In genomic region chr3:92565418-92565817, GRCm38 (mm10) we compare ENCODE assay signal across 24 mouse cellular contexts. TPM values are rescaled to one million over a fixed set of nuclear protein-coding genes. Genes with fewer than 3 reads are reported as not detected.
DNase-seq lines count a peak whose midpoint lies in the region; ATAC-seq and TF ChIP-seq lines count a peak whose summit lies in the region.
"Had no signal": no experiment of that assay in that cellular context is flagged by ENCODE, and none has a peak within 500 bp of the region (broad histone marks: within the 10 kb centered on the region; RNA-seq: fewer than 3 reads in every experiment).

No protein-coding gene starts in this region.

- ATAC-seq in kidney, postnatal 0 days (replicated peaks; ENCODE audit: low FRiP score, low read depth) = no peak
- ATAC-seq in stomach, postnatal 0 days (ENCODE audit: low FRiP score, low TSS enrichment) = no peak
- ATAC-seq: forebrain, embryonic 14.5 days had no signal

- no peaks in the 10 kb centered on the region for H3K36me3 ChIP-seq in kidney, postnatal 0 days (ENCODE audit: insufficient read depth, low read length)
- H3K36me3 ChIP-seq in E14TG2a.4 (ENCODE audit: insufficient read depth, low read length) = no peaks in the 10 kb centered on the region
- no peaks in the 10 kb centered on the region for H3K36me3 ChIP-seq in stomach, postnatal 0 days (ENCODE audit: control insufficient read depth, insufficient read depth, low read length)
- H3K36me3 ChIP-seq: hindbrain, embryonic 15.5 days; lung, embryonic 15.5 days; midbrain, embryonic 12.5 days; neural tube, embryonic 15.5 days; stomach, embryonic 15.5 days had no signal

- no peaks in the 10 kb centered on the region for H3K4me1 ChIP-seq in kidney, postnatal 0 days (replicated peaks; ENCODE audit: insufficient read depth, low read length)
- no peaks in the 10 kb centered on the region for H3K4me1 ChIP-seq in E14TG2a.4 (replicated peaks; ENCODE audit: low read depth, low read length)
- H3K4me1 ChIP-seq in stomach, postnatal 0 days (replicated peaks; ENCODE audit: control insufficient read depth, insufficient read depth) = no peaks in the 10 kb centered on the region
- H3K4me1 ChIP-seq: hindbrain, embryonic 15.5 days; lung, embryonic 15.5 days; midbrain, embryonic 12.5 days; neural tube, embryonic 15.5 days; stomach, embryonic 15.5 days had no signal

- H3K4me3 ChIP-seq in kidney, postnatal 0 days (replicated peaks; ENCODE audit: low read depth, low read length) = no peak overlapping the region
- H3K4me3 ChIP-seq in E14TG2a.4 (replicated peaks; ENCODE audit: low read length) = no peak overlapping the region
- H3K4me3 ChIP-seq in stomach, postnatal 0 days (ENCODE audit: low read depth, low read length) = no peak overlapping the region
- H3K4me3 ChIP-seq: erythroblast, embryonic 14.5 days; hindbrain, embryonic 15.5 days; lung, embryonic 15.5 days; midbrain, embryonic 12.5 days; neural tube, embryonic 15.5 days; stomach, embryonic 15.5 days had no signal

- H3K27me3 ChIP-seq in kidney, postnatal 0 days (ENCODE audit: insufficient read depth, low read length) = no peaks in the 10 kb centered on the region
- H3K27me3 ChIP-seq in E14TG2a.4 (ENCODE audit: insufficient read depth, low read length) = no peaks in the 10 kb centered on the region
- H3K27me3 ChIP-seq in stomach, postnatal 0 days (ENCODE audit: control insufficient read depth, insufficient read depth, low read length) = no peaks in the 10 kb centered on the region
- H3K27me3 ChIP-seq: hindbrain, embryonic 15.5 days; lung, embryonic 15.5 days; midbrain, embryonic 12.5 days; neural tube, embryonic 15.5 days; stomach, embryonic 15.5 days had no signal

- no peak for TF ChIP-seq EP300 in stomach, postnatal 0 days (optimal IDR thresholded peaks at IDR 0.05)

- peak; percentile 14 for DNase-seq in kidney, postnatal 0 days (ENCODE audit: low spot score)
- DNase-seq in kidney, adult 18-20 months = no peak
- peak; percentile 20 for DNase-seq in lung, postnatal 36 days
- DNase-seq in lung, adult 18-20 months = no peak
- DNase-seq in stomach, postnatal 0 days (ENCODE audit: low spot score) = no peak
- DNase-seq in cerebellum, adult 9-10 months = no peak
- DNase-seq: cerebellum, adult 9-11 months; gastrocnemius, postnatal 14 days; heart, adult 18-20 months; heart, postnatal 4 days had no signal

- H3K9ac ChIP-seq in kidney, postnatal 0 days (ENCODE audit: low read depth, low read length) = no peak overlapping the region
- no peak overlapping the region for H3K9ac ChIP-seq in stomach, postnatal 0 days (ENCODE audit: low read length)
- H3K9ac ChIP-seq: hindbrain, embryonic 15.5 days; lung, embryonic 15.5 days; midbrain, embryonic 12.5 days; neural tube, embryonic 15.5 days; stomach, embryonic 15.5 days had no signal

- no peak overlapping the region for H3K4me2 ChIP-seq in kidney, postnatal 0 days (ENCODE audit: low read length)
- H3K4me2 ChIP-seq in stomach, postnatal 0 days (replicated peaks; ENCODE audit: low read depth) = no peak overlapping the region
- H3K4me2 ChIP-seq: hindbrain, embryonic 15.5 days; lung, embryonic 15.5 days; midbrain, embryonic 12.5 days; neural tube, embryonic 15.5 days; stomach, embryonic 15.5 days had no signal

- TF ChIP-seq CTCF in kidney, postnatal 0 days (IDR thresholded peaks at IDR 0.05; ENCODE audit: low read depth) = peak; percentile 63
- 0 out of 2 replicates have a peak, but pooled peaks have one; percentile 8 for TF ChIP-seq CTCF in E14TG2a.4 (conservative IDR thresholded peaks at IDR 0.05; ENCODE audit: low read length)
- TF ChIP-seq CTCF in stomach, postnatal 0 days (IDR thresholded peaks at IDR 0.05; ENCODE audit: low read depth) = peak; percentile 63

- H3K9me3 ChIP-seq in kidney, postnatal 0 days (replicated peaks; ENCODE audit: low read length) = no peaks in the 10 kb centered on the region
- H3K9me3 ChIP-seq in E14TG2a.4 (ENCODE audit: low read length) = no peaks in the 10 kb centered on the region
- H3K9me3 ChIP-seq in stomach, postnatal 0 days (ENCODE audit: control insufficient read depth, low read length) = no peaks in the 10 kb centered on the region
- H3K9me3 ChIP-seq: hindbrain, embryonic 15.5 days; lung, embryonic 15.5 days; midbrain, embryonic 12.5 days; neural tube, embryonic 15.5 days; stomach, embryonic 15.5 days had no signal

- H3K27ac ChIP-seq in kidney, postnatal 0 days = no peak overlapping the region
- H3K27ac ChIP-seq in stomach, postnatal 0 days (replicated peaks) = no peak overlapping the region
- H3K27ac ChIP-seq: hindbrain, embryonic 15.5 days; lung, embryonic 15.5 days; midbrain, embryonic 12.5 days; neural tube, embryonic 15.5 days; stomach, embryonic 15.5 days had no signal

RNA-seq across cellular contexts. Expression of gene Ivl, which starts 8.1 kb away (rescaled TPM):
- 0.97 and 1.4 TPM in 2 replicates for polyA plus RNA-seq in kidney, postnatal 0 days (2015; fragmentation: Nextera tagmentation; extraction: Ambion mirVana)
- 16.6 and 21.1 TPM in 2 replicates for polyA plus RNA-seq in stomach, postnatal 0 days (2015; fragmentation: Nextera tagmentation; extraction: Ambion mirVana)
- polyA plus RNA-seq: cortical plate, adult 2 months; erythroblast, embryonic 14.5 days; forebrain, embryonic 14.5 days; heart, embryonic 14.5 days; hindbrain, embryonic 15.5 days; large intestine, adult 2 months; lung, embryonic 15.5 days; midbrain, embryonic 12.5 days; neural tube, embryonic 15.5 days had no signal

RNA-seq across cellular contexts. Expression of gene Smcp, which starts 23.4 kb away (rescaled TPM):
- not detected in 2 replicates for polyA plus RNA-seq in kidney, postnatal 0 days (2015; fragmentation: Nextera tagmentation; extraction: Ambion mirVana)
- not detected in 2 replicates for polyA plus RNA-seq in stomach, postnatal 0 days (2015; fragmentation: Nextera tagmentation; extraction: Ambion mirVana)
- polyA plus RNA-seq: cortical plate, adult 2 months; embryonic facial prominence, embryonic 11.5 days; erythroblast, embryonic 14.5 days; forebrain, embryonic 14.5 days; heart, embryonic 14.5 days; hindbrain, embryonic 15.5 days; large intestine, adult 2 months; limb, embryonic 14.5 days; lung, embryonic 15.5 days; midbrain, embryonic 12.5 days; neural tube, embryonic 15.5 days had no signal

RNA-seq across cellular contexts. Expression of gene 2310046K23Rik, which starts 31.1 kb away (rescaled TPM):
- not detected in 2 replicates for polyA plus RNA-seq in kidney, postnatal 0 days (2015; fragmentation: Nextera tagmentation; extraction: Ambion mirVana)
- polyA plus RNA-seq in stomach, postnatal 0 days (2015; fragmentation: Nextera tagmentation; extraction: Ambion mirVana) = not detected in 2 replicates
- polyA plus RNA-seq: cortical plate, adult 2 months; embryonic facial prominence, embryonic 11.5 days; erythroblast, embryonic 14.5 days; forebrain, embryonic 14.5 days; heart, embryonic 14.5 days; hindbrain, embryonic 15.5 days; large intestine, adult 2 months; limb, embryonic 14.5 days; lung, embryonic 15.5 days; midbrain, embryonic 12.5 days; neural tube, embryonic 15.5 days; stomach, embryonic 15.5 days; thymus, postnatal 0 days had no signal

RNA-seq across cellular contexts. Expression of gene 2210017I01Rik, which starts 41.9 kb away (rescaled TPM):
- not detected in 2 replicates for polyA plus RNA-seq in kidney, postnatal 0 days (2015; fragmentation: Nextera tagmentation; extraction: Ambion mirVana)
- polyA plus RNA-seq in stomach, postnatal 0 days (2015; fragmentation: Nextera tagmentation; extraction: Ambion mirVana) = 22.8 and 26.7 TPM in 2 replicates
- polyA plus RNA-seq: cortical plate, adult 2 months; embryonic facial prominence, embryonic 11.5 days; erythroblast, embryonic 14.5 days; forebrain, embryonic 14.5 days; heart, embryonic 14.5 days; hindbrain, embryonic 15.5 days; large intestine, adult 2 months; limb, embryonic 14.5 days; lung, embryonic 15.5 days; midbrain, embryonic 12.5 days; neural tube, embryonic 15.5 days; stomach, embryonic 15.5 days; thymus, postnatal 0 days had no signal

RNA-seq across cellular contexts. Expression of gene Lce6a, which starts 56.0 kb away (rescaled TPM):
- not detected in 2 replicates for polyA plus RNA-seq in kidney, postnatal 0 days (2015; fragmentation: Nextera tagmentation; extraction: Ambion mirVana)
- polyA plus RNA-seq in stomach, postnatal 0 days (2015; fragmentation: Nextera tagmentation; extraction: Ambion mirVana) = 98.3 and 102 TPM in 2 replicates
- polyA plus RNA-seq: cortical plate, adult 2 months; embryonic facial prominence, embryonic 11.5 days; erythroblast, embryonic 14.5 days; forebrain, embryonic 14.5 days; heart, embryonic 14.5 days; hindbrain, embryonic 15.5 days; large intestine, adult 2 months; lung, embryonic 15.5 days; midbrain, embryonic 12.5 days; neural tube, embryonic 15.5 days; stomach, embryonic 15.5 days; thymus, postnatal 0 days had no signal

Comparison
In these comparisons a context has a peak if more than half of its experiments do, and no peak if none do; other contexts are left out.
1. DNase-seq: peak in kidney, postnatal 0 days (single experiment) and lung, postnatal 36 days (single experiment); none in kidney, adult 18-20 months (single experiment), lung, adult 18-20 months (0 of 2), stomach, postnatal 0 days (single experiment) and cerebellum, adult 9-10 months (single experiment).
2. CTCF ChIP-seq: peak in every context shown above with its lines; median percentile 63 in kidney, postnatal 0 days; 63 in stomach, postnatal 0 days; 8 in E14TG2a.4.